Mouse (Mus musculus): ENCODE data around the gene Laptm5.

Laptm5 gene

DNA sequence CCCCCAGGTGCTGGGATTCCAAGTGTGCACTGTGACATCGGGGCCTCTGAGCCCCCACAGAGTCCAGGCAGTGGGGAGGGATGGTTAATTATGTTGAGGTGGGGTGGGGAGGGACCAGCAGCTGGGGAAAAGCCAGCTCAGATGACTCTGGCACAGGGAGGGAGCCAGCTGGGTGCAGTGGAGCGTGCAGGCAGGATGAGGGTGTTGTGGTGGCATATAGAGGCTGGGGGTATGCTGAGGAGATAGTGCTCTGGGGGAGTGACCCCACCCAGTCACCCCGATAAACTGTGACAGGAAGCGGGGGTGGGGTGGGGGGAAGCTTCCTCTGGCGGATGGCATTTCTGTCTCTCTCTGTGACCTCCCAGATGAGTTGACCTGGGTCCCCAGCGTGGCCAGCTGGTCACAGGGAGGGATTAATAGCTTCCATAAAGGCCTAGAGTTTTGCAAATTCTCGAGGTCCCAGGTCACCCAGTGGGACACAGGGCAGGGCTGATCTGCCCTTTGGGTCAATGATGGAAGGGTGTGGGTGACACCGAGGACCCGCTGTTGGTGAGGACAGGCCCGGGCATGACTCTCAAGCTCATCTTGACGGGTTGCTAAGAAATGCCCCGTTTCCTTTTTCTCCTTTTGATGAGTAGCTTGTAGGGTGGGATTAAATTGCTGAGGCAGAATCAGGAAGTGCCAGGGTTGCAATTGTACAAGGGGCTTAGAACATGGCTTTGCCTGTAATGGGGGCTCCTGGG, 8.2 kb downstream of the Laptm5 start:
- no peak for DNase-seq (ENCODE audit: low read depth)

DNA sequence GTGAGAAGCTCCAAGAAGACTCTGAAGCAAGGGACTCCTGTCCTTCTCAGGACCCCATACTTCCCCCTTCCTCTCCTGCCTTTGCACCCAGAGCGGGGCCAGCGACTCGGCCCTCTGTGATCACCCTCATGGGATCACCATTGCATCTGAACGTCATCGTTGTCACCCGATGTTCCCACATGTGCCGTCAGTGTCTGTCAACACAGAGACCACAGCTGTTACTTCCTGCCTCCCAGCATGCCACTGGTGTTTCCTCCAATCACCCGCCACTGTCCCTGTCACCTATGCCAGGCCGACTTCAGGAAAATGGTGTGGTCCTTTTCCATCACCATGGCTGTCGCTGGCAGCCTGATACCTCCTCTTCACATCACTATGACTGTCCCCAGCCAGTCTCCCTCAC, 9.1 kb downstream of the Laptm5 start:
- no peak for DNase-seq (ENCODE audit: low read depth)

DNA sequence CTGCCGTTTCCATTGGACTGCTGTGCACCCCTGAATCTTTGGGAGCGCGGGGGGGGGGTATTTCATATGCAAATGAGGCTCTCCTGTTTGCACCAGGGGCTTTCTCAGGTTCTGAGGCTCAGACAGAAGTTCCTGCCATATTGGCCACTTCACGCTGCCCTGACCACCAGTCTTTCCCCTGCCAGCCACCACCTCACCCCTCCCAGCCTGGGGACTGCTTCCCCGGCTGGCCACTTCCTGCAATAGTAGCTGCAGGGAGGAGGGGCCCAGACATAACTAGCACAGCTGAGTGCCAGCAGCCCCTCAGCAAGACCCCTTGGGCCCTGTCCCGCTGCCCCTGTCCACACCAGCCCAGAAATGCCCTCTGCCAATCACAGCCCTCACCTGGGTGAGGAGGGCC, 13.3 kb downstream of the Laptm5 start:
- DNase-seq (ENCODE audit: low read depth), result no peak

DNA sequence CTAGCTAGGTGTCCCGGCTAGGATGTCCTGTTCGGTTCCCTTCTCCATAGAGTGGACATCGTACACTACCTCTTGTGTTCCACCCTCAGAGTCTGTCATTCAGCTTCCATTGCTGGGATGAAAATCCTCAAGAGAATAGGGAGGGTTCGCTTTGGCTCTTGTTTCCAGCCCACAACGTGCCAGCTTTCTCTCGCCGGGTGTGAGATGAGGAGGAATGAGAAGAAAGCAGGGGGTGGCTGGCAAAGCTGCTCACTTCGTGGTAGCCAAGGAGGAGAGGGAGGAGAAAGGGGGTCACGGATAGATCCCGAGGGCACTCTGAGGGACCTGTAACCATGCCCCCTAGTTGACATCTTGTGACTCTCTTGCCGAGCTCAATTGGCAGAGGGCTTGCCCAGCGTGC, 14.9 kb downstream of the Laptm5 start:
- no peak for DNase-seq (ENCODE audit: low read depth)

DNA sequence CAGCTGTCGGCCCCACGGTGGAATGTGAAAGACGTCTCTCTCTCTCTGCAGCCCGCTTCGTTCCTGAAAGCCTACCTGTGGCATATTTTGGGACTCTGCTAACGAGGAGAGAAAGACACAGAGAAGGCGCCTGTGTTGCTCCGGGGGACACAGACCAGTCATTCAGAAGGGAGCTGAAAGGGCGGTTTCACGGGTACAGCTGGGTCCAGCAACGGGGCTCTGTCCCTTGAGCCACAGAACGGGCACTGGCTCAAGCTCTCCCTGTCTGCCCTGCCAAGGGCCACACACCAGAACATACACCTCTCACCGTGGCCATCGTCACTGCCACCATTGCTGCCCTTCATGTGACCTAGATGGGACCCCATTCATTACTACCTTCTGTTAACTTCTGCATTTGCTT, 29.7 kb downstream of the Laptm5 start:
- DNase-seq (ENCODE audit: low read depth), result no peak

DNA sequence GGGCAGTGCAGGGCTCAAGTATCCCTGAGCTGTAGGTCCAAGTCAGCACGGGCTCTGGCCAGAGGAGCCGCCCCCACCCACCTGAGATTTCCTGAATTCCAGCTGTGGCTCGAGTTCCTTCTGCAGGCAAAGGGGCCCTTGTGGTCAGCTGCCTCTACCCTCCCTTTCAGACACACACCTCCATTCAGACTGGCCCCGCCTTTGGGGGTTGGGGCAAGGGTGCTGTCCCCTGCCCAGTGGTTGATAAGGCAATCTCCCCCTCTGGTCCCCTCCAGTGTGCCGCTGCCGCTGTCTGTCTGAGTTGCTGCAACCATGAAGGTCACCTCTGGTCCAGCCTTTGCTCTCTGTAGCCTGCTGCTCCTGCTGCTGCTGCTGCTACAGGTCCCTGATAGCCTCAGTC, 31.2 kb downstream of the Laptm5 start, which contains the start of gene Matn1:
TSS of gene Matn1 (plus strand) at position 274 of the 400 bp plus-strand sequence.
- DNase-seq (ENCODE audit: low read depth), result no peak

DNA sequence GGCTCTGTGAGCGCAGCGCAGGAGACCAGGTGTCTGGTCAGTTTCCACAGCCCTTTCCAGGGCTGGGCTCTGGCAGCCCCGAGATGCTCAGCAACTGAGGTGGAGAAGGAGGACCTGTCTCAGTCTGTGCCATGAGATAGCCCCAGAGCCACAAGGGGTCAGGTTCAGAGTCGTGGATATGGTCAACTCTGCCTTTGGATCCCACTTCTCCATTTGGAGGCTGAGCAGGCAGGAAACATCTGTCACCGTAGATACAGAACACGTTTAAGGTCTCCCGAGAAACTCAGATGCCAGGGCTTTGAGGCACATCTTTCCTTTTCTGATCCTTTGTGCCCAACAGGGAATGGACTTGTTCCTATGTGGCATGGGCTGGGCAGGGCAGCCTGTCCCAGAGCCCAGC, 31.9 kb downstream of the Laptm5 start:
- no peak for DNase-seq (ENCODE audit: low read depth)

DNA sequence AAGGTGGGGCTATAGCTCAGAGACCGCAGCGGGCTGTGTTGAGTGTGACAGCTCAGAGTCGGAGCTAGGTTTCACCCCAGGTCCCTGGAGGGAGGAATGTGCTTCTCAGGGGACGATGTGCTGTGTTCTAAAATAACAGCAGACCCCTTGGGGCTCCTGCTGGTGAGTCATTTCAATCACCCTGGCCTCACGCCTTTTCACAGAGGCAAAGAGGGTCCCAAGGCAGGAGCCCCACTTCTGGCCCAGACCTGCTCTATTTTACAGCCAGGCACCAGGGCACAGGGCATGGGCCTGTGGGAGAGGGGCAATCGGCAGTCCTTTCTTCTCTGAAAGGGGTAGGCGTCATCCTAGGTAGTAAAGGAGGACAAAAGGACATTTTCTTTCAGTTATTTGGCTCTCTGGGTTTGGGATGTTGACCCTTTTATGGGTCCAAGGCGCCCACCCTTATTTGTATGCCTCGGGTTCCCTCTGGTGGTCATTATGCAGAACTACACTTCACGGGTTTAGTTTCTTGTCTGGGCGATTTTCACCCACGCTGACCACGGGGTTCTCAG, 34.2 kb downstream of the Laptm5 start:
- DNase-seq (ENCODE audit: low read depth), result peak; percentile 25

DNA sequence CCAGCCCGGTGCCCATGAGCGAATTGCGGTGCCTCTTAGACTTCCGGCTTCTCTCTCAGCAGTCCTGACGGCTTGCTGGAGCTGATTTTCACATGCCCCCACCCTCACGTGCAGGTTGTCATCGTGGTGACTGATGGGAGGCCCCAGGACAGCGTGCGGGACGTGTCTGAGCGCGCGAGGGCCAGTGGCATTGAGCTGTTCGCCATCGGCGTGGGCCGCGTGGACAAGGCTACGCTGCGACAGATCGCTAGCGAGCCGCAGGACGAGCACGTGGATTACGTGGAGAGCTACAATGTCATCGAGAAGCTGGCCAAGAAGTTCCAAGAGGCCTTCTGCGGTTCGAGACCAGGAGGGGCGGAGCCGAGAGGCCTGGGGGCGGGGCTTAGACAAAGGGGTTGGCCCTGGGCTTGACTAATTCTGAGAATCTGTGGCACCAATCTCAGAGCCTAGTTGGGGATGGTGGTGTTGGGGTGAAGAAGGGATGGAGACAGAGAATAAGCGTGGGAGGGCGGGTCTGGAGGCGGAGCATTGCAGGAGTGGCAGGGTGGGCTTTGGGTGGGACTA, 37.0 kb downstream of the Laptm5 start:
- no peak for DNase-seq (ENCODE audit: low read depth)

DNA sequence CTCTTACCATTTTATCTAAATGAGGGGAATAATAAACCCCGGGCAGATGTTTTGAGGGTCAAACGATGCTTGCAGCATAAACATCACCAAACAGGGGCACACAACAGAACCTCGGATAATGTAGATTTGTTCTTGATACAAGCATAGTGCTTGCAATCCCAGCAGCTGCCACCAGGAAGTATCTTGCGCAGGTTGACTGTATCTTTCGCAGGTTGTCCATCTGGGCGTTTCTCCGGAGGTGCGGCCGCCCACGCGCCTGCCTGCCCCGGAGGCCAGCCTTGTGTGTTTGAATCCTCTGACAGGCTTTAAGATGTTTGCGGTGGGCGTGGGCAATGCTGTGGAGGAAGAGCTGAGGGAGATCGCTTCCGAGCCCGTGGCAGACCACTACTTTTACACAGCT, 39.6 kb downstream of the Laptm5 start:
- DNase-seq (ENCODE audit: low read depth), result no peak

DNA sequence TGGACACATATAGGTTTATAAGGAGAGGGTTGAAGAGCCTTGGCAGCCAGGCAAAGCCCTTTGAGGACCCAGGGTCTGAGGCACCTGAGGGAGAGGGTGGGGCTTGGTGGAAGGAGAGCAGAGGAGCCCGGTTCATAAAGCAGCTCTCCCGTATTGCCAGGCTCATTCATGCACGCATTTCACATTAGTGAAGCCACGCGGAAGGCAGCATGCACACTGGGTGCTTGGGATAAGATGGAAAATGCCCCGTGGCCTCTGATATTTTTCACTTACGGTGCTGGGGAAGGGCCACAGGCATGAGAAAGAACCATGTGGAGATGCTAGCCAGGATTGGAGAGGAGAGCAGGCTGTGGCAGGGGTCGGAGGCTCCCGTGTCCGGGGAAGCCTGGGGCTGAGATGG, 44.2 kb downstream of the Laptm5 start:
- no peak for DNase-seq (ENCODE audit: low read depth)

DNA sequence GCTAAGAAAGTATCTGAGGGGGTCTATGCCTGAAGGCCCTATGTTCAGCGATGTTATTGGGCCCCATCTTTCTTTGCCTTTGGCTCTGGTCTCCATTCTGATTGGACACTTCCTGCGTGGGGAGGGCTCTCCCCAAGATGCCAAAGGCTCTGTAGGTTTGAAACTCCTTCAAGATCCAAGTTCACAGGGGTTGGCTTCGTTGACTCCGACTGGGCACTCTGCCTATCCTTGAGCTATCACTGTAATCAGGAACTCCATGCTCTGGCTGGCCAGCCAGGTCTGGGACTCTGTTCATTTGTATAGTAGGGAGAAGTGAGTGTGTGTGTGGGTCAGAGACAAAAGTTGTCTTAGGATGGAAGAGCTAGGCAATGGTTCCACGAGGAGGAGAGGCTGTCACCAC, 45.9 kb downstream of the Laptm5 start:
- no peak for DNase-seq (ENCODE audit: low read depth)

DNA sequence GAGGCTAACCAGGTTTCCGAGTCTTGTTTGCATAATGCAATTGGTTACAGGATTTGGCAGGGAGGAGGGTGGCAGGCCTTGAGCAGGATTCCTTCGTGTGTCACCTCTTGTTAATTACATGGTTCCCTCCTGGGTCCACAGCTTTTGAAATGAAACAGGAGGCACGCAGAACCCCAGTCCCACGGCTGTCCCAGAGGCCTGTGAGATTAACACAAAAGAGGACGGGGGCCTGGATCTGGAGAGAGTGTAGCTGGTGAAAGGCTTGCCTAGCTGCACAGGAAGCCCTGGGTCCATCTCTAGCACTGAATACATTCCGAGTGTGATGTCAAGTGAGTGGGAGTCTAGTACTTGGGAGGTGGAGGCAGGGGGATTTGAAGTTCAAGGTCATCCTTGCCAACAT, 46.8 kb downstream of the Laptm5 start:
- DNase-seq (ENCODE audit: low read depth), result no peak

DNA sequence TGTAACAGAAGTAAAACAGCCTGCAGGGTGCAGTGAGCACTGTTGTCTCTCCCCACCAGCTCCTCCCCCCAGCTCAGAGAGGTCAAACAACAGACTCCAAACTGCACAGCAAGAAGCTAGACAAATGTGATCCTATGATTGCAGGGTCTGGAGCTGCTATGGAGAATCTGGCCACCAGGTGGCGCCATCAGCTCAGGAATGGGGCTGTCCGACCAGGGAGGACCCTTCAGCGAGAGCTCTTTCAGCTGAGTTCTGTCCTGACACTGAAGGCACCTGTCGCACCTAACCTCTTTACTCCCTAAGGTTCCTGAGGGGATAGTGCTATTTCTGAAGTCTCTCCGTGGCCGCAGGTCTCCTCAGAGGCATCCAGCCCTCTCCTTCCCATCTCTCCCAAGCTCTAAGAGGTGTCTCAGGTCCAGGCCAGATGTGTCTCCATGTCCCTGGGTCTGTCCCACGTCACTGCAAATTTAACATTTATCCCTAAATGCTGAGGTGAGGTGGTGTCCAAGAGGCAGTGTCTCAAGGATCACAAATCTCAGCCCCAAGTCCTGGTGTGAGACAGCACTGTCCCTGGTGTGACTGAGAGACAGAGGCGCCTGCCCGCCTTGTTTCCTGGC, 47.3 kb downstream of the Laptm5 start:
- peak; percentile 53 for DNase-seq (ENCODE audit: low read depth)

DNA sequence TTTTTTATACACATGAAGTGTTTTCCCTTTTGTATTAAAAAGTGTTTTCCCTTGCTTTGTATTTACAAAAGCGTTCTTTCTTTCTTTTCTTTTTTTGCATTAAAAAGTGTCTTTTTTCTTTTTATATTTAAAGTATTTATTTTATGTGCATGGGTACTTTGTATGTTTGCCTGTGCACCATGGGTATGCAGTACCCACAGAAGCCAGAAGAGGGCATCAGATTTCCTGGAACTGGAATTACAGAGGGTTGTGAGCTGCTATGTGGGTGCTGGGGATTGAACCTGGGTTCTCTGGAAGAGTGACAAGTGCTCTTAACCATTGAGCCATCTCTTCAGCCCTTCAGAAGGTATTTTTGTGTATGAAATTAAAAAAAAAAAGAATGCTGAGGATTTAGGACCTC, 58.4 kb downstream of the Laptm5 start:
- no peak for DNase-seq (ENCODE audit: low read depth)

DNA sequence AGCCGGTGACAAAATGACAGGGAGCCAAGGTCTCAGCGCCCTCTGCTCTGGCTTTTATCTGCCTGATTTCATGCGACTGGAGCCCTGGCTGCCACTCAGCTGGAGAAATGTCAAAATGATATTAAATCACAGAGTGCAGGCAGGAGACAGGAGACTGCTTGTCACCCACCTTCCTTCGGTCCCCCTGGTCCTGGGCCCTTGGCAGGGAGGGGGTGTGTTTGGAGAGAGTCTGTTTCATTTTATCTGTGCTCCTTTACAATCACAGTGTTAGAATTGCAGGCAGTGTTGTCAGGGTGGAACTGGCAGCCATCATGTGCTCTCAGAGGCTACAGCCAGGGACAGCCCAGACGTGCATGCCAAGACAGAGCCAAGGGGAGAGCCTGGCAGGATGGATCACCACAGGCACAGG, 59.5 kb downstream of the Laptm5 start:
- DNase-seq (ENCODE audit: low read depth), result no peak

DNA sequence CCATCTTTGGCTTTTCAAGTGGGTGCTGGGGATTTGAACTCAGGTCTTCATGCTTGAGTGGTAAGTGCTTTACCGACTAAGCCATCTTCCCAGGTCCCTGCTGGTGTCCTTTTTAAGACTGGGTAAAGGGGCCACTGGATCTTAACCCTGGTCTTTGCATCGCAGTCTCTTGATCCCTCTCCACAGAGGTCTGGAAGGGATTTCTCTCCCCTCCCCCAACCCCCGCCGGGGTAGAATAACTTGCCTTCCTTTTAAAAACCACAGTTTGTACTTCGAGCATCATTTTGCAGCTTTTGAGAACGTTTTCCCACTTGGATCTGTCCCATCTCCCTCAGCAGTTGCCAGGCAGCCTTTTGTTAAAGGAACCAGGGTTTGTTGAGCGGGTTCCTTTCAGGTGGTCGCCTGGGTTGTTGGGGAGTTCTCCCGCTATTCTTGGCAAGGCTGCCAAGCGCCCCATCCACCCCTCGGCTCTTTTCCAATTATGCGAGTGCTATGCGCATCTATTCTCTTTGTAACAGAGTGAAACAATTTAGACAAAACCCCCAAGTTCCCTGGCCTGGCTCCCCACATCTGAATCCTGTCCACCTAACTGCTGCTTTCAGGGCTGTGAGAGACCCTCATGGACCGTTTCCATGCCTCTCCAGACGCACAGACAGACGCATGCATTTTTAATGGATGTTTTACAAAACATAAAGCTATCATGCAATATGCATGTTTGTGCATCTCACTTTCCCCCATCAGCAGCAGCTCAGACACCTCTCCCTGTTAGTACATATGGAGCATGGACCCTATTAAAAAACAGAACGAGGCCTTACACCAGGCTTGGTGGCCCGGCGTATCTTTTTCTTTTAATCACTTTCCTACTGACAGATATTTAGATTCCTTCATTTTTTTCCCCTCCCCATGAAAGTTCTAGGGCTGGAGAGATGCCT, 60.7 kb downstream of the Laptm5 start:
- no peak for DNase-seq (ENCODE audit: low read depth)

DNA sequence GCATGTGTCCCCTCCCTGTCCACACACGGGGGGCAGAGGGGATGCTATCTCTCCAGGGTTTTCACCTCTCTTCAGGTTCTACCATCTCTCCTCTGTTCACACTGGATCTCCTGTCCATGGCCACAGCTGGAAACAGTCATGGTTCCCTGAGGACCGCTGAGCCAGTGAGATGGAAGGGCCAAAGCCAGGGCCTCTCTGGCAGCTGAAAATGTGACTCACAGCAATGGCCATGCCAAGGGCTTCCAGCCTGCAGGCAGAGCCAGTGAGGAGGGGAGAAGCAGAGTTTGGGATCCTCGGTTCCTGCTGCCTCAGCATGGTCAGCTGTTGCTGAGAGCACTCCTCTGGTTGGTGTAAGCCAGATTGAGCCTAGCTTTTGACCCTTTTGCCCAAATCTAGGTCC, 66.1 kb downstream of the Laptm5 start:
- no peak for DNase-seq (ENCODE audit: low read depth)

DNA sequence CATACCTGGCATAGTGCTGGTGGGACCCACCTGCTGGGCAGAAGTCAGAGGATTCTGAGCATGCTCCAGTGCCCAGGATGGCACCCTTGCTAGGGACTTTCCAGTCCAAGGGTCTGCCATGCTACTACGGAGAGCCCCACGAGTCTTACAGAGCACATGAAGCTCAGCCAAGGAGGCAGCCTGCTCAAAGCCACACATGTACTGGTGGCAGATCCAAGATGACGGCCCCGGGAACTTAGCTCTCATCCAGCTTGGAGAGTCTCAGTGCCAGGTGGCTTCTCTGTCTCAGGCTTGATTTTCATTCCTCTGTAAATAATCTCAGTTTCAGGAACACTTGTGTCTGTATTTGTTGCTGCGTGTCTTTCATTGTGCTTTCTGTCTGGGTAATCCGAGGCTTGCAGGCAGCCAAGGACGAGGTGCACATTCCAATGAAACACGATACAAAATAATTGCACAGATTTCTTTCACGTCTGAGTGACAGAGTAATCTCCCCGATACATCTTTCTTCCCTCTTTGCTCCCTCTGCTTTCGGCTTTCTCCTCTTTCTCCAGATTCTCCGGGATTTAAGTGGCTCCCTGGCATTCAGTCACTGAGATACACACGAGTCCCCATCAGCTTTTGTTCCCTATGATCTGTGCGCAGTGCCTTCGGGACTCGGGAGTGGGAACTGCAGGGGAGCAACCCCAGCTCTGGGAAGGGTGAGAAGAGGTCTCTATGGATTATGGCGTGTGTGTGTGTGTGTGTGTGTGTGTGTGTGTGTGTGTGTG, 71.7 kb downstream of the Laptm5 start:
- DNase-seq (ENCODE audit: low read depth), result no peak
